Mouse (Mus musculus): ENCODE data around the gene Zfhx3.

Zfhx3 gene

GRCm38 (mm10) chr8:108239531-108239930 lies 297.1 kb downstream of the Zfhx3 start:
- in situ Hi-C loops (cut with MseI, MboI) = no loop called here

- in situ Hi-C loops (cut with MseI, MboI) = no loop called here
Measured at GRCm38 (mm10) chr8:108241041-108241690, 298.7 kb downstream of the Zfhx3 start.

- in situ Hi-C loops (cut with MseI, MboI) = no loop called here
Measured at GRCm38 (mm10) chr8:108243270-108243669, 300.8 kb downstream of the Zfhx3 start.

GRCm38 (mm10) chr8:108244636-108245494 lies 302.4 kb downstream of the Zfhx3 start:
- in situ Hi-C loops (cut with MseI, MboI) = no loop called here

- in situ Hi-C loops (cut with MseI, MboI) = no loop called here
Measured at GRCm38 (mm10) chr8:108245575-108245974, 303.1 kb downstream of the Zfhx3 start.

- in situ Hi-C loops (cut with MseI, MboI) = no loop called here
Measured at GRCm38 (mm10) chr8:108246035-108246933, 303.8 kb downstream of the Zfhx3 start.

GRCm38 (mm10) chr8:108246934-108247417 lies 304.5 kb downstream of the Zfhx3 start:
- in situ Hi-C loops (cut with MseI, MboI) = no loop called here

- in situ Hi-C loops (cut with MseI, MboI) = no loop called here
Measured at GRCm38 (mm10) chr8:108264593-108265160, 322.2 kb downstream of the Zfhx3 start.

- in situ Hi-C loops (cut with MseI, MboI) = no loop called here
Measured at GRCm38 (mm10) chr8:108277960-108278359, 335.5 kb downstream of the Zfhx3 start.

GRCm38 (mm10) chr8:108281981-108282380 lies 339.5 kb downstream of the Zfhx3 start:
- in situ Hi-C loops (cut with MseI, MboI) = no loop called here

- in situ Hi-C loops (cut with MseI, MboI) = no loop called here
Measured at GRCm38 (mm10) chr8:108286117-108286516, 343.7 kb downstream of the Zfhx3 start.

GRCm38 (mm10) chr8:108300964-108301615 lies 358.6 kb downstream of the Zfhx3 start:
- in situ Hi-C loops (cut with MseI, MboI) = no loop called here

GRCm38 (mm10) chr8:108301654-108302053 lies 359.2 kb downstream of the Zfhx3 start:
- in situ Hi-C loops (cut with MseI, MboI) = no loop called here

GRCm38 (mm10) chr8:108305368-108305767 lies 362.9 kb downstream of the Zfhx3 start:
- in situ Hi-C loops (cut with MseI, MboI) = no loop called here

GRCm38 (mm10) chr8:108309525-108310246 lies 367.2 kb downstream of the Zfhx3 start:
- in situ Hi-C loops (cut with MseI, MboI) = no loop called here

- in situ Hi-C loops (cut with MseI, MboI) = no loop called here
Measured at GRCm38 (mm10) chr8:108315046-108315445, 372.6 kb downstream of the Zfhx3 start.

- in situ Hi-C loops (cut with MseI, MboI) = no loop called here
Measured at GRCm38 (mm10) chr8:108317532-108318093, 375.2 kb downstream of the Zfhx3 start.

- in situ Hi-C loops (cut with MseI, MboI) = no loop called here
Measured at GRCm38 (mm10) chr8:108327711-108328110, 385.3 kb downstream of the Zfhx3 start.

GRCm38 (mm10) chr8:108348352-108348751 lies 405.9 kb downstream of the Zfhx3 start:
- in situ Hi-C loops (cut with MseI, MboI) = no loop called here

- in situ Hi-C loops (cut with MseI, MboI) = no loop called here
Measured at GRCm38 (mm10) chr8:108348776-108349175, 406.3 kb downstream of the Zfhx3 start.

Measured in mouse trophoblast stem cell (cell line).